Mouse (Mus musculus) limb, embryonic 11.5 days (tissue): ENCODE measurements at regions not wholly inside any gene's neighbourhood (a gene's known extent, or its start where the extent isn't known, plus 50 kb on each side); places are given as distances from the start of the nearest gene placed in this dataset.

Experiments used
- ATAC-seq: fragments of 200-750 bp; cut with Nextera tagmentation; 2 replicates; pipeline ENCODE4 v1.8.0; 2017; ENCODE audit warnings: low read depth; ENCODE audit not compliant: insufficient number of reproducible peaks, low FRiP score, low TSS enrichment
- DNase-seq: peaks from one replicate; pipeline ENCODE4 v3.0.0-alpha.2; 2015; ENCODE audit warnings: low spot score
- H3K27ac ChIP-seq: fragments of 300-500 bp; sonication (generic); replicated peaks from 2 replicates; pipeline ENCODE4 v1.5.1; 2014; ENCODE audit warnings: low read depth, mild to moderate bottlenecking, low read length
- H3K27me3 ChIP-seq: fragments of 300-500 bp; sonication (generic); 2 replicates; pipeline ENCODE4 v1.6.1; 2014; ENCODE audit warnings: mild to moderate bottlenecking, low read length, mixed read lengths; ENCODE audit not compliant: control insufficient read depth, insufficient read depth
- H3K36me3 ChIP-seq: fragments of 300-500 bp; sonication (generic); 2 replicates; pipeline ENCODE4 v1.6.1; 2014; ENCODE audit warnings: mild to moderate bottlenecking, low read length, moderate library complexity, mixed read lengths; ENCODE audit not compliant: control insufficient read depth, insufficient read depth
- H3K4me1 ChIP-seq: fragments of 300-500 bp; sonication (generic); 2 replicates; pipeline ENCODE4 v1.6.1; 2014; ENCODE audit warnings: low read length, mixed read lengths; ENCODE audit not compliant: control insufficient read depth, insufficient read depth
- H3K4me2 ChIP-seq: fragments of 300-500 bp; sonication (generic); 2 replicates; pipeline ENCODE4 v1.6.1; 2014; ENCODE audit warnings: low read depth, mild to moderate bottlenecking, moderate library complexity; ENCODE audit not compliant: severe bottlenecking
- H3K4me3 ChIP-seq: fragments of 300-500 bp; sonication (generic); 2 replicates; pipeline ENCODE4 v1.5.1; 2014; ENCODE audit warnings: low read depth, low read length
- H3K9ac ChIP-seq: fragments of 300-500 bp; sonication (generic); 2 replicates; pipeline ENCODE4 v1.6.1; 2014; ENCODE audit warnings: mild to moderate bottlenecking, low read length
- H3K9me3 ChIP-seq: fragments of 300-500 bp; sonication (generic); 2 replicates; pipeline ENCODE4 v1.6.1; 2016; ENCODE audit warnings: low read length; ENCODE audit not compliant: control insufficient read depth
- WGBS: fragments of 180-500 bp; shearing (Covaris S2); extraction: QIAGEN DNeasy Blood & Tissue Kit; methylation state at CpG from one replicate; pipeline ENCODE4 v1.1.7; 2014; 5-methylcytosine and 5-hydroxymethylcytosine counted together

DNA sequence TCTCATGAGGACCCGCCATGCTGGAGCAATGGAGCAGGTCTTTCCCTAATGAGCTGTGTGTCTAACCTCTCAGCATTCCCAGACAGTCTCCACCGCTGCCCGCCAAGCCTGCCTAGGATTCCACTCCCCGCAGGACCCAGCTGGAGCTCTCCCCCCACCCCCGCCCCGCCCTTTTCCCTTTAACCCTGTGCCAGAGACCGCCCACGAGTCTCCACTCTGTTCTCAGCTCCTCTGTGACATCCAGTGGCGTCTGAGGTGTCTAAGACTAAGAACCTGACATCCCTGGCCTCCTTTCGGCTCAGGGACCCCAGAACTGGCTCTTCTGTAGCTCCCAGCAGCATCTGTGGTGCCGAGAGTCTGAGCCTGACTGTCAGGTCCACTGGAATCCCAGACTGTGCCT is 50.9 kb upstream of the Tpp2 start:
- H3K27ac ChIP-seq = no peak overlapping the region
- no peaks in the 10 kb centered on the region for H3K27me3 ChIP-seq
- DNase-seq (no peak), ATAC-seq (no peak)
- no peak overlapping the region for H3K4me3 ChIP-seq
- WGBS = 38% methylated on average over 11 of the region's 11 CpGs
- no peaks in the 10 kb centered on the region for H3K9me3 ChIP-seq
- no peak overlapping the region for H3K4me2 ChIP-seq
- H3K36me3 ChIP-seq = no peaks in the 10 kb centered on the region
- no peaks in the 10 kb centered on the region for H3K4me1 ChIP-seq
- H3K9ac ChIP-seq = 0 out of 2 replicates have a peak overlapping the region, but pooled peaks have one; percentile 12

DNA sequence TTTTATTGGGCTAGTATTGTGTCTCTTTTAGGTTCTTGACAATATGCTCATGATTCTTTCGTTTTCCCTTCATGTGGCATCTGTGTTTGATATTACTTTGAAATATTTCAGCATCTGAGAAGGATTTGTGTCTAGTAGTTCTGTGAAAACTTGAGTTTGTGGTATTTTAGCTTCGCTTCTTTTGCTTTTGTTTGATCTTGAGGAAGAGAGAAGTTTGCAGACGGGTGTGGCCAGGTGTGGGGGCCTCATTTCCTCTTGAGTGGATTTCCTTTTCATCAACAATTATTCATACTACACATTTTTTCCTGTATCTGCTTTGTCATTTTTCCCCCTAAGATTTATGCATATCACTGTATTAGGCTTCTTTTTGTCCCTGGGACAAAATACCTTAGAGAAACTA is 52.8 kb upstream of the Uxs1 start:
- 72% methylated on average over 3 of the region's 3 CpGs for WGBS
- no peaks in the 10 kb centered on the region for H3K27me3 ChIP-seq

DNA sequence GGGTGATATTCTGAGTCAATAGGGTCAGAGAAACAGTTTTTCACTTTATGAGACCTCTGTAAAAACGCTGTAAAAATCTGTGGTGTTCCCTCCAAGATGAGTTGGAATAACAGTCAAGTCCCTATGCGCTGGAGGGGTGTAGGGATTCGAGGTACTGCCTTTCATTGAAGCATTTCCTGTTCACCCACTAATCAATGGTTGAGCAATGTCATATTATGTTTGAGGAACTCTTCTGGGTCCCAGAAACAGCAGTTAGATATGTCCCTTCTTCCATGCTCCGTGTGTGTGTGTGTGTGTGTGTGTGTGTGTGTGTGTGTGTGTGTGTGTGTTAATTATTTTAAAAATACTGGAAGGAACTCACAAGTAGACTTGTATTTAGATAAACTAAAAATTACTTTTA is 52.3 kb upstream of the Uxs1 start:
- H3K36me3 ChIP-seq = no peaks in the 10 kb centered on the region
- no peaks in the 10 kb centered on the region for H3K4me1 ChIP-seq
- no peaks in the 10 kb centered on the region for H3K9me3 ChIP-seq
- 81% methylated on average over 4 of the region's 4 CpGs for WGBS
- H3K27me3 ChIP-seq = no peaks in the 10 kb centered on the region
- no peak overlapping the region for H3K4me2 ChIP-seq
- no peak overlapping the region for H3K9ac ChIP-seq
- no peak overlapping the region for H3K4me3 ChIP-seq
- DNase-seq (peak; percentile 4), ATAC-seq (no peak)
- no peak overlapping the region for H3K27ac ChIP-seq

More for the DNA sequence above, 52.8 kb upstream of the Uxs1 start:
- no peak overlapping the region for H3K9ac ChIP-seq
- no peak overlapping the region for H3K4me2 ChIP-seq
- H3K4me1 ChIP-seq = no peaks in the 10 kb centered on the region
- ATAC-seq = no peak
- H3K27ac ChIP-seq = no peak overlapping the region
- H3K9me3 ChIP-seq = no peaks in the 10 kb centered on the region
- no peaks in the 10 kb centered on the region for H3K36me3 ChIP-seq
- no peak overlapping the region for H3K4me3 ChIP-seq
- no peak for DNase-seq

DNA sequence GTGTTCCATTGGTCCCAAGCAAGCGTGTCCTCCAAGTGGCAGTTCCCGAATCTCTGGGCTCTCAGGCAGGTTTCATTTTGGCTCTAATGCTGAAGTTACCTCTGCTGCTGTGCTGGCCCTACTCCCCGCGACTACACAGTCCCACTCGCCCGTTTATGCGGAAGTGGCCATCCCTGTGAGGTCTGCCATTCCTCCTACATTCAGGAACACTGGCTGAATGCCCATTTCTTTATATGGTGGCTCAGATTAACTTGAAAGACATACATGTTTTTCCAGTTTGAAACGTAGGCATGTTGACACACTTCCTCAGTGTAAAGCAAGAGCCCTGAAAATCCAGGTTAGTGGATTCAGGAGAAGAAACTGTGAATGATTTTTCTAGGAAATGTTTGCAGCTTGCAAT is 51.6 kb upstream of the Uxs1 start:
- DNase-seq = peak; percentile 16
- H3K4me3 ChIP-seq = no peak overlapping the region
- H3K9me3 ChIP-seq = no peaks in the 10 kb centered on the region
- H3K27me3 ChIP-seq = no peaks in the 10 kb centered on the region
- H3K4me1 ChIP-seq = no peaks in the 10 kb centered on the region
- no peaks in the 10 kb centered on the region for H3K36me3 ChIP-seq
- WGBS = 82% methylated on average over 8 of the region's 8 CpGs
- no peak overlapping the region for H3K9ac ChIP-seq
- no peak overlapping the region for H3K4me2 ChIP-seq
- no peak overlapping the region for H3K27ac ChIP-seq
- no peak for ATAC-seq

DNA sequence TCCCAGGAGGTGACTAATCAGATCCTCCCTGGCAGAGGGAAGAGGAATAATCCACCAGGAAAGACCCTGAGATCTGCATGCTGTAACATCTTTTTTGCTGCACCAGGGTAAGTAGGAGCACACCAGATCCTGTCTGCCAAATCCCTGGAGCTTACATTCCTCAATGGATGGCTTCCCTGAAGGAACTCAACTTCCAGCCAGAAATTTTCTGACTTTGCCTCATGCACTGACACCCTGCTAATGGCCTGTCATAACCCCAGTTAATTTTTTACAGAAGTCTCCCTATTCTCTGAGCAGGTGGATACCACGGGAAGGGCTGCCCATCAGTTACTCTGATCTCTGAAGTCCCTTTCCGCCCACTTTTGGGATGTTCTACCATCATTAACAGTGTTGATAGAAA is 50.6 kb upstream of the Uxs1 start:
- 82% methylated on average over 2 of the region's 2 CpGs for WGBS
- H3K27ac ChIP-seq = no peak overlapping the region
- H3K4me1 ChIP-seq = no peaks in the 10 kb centered on the region
- DNase-seq (no peak), ATAC-seq (no peak)
- H3K4me2 ChIP-seq = no peak overlapping the region
- H3K9ac ChIP-seq = no peak overlapping the region
- H3K36me3 ChIP-seq = no peaks in the 10 kb centered on the region
- H3K27me3 ChIP-seq = no peaks in the 10 kb centered on the region
- H3K9me3 ChIP-seq = no peaks in the 10 kb centered on the region
- H3K4me3 ChIP-seq = no peak overlapping the region

DNA sequence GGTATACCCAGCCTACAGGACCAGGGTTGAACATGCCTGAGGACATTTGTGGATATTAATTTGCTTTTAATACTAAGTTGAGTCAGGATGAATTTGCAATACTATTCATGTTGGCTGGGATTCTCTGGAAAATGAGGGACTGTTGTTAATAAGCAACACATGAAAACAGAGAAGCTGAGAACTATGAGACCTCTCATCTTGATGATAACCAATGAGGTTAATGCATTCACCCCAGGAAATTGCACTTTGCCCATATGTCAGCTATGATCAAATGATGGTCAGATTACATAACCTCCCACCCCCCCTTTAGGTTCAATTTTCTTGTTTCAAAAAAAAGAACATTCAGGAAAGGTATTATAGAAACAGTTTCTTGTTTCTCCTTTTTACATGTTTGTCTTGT is 50.1 kb upstream of the Uxs1 start:
- H3K36me3 ChIP-seq = no peaks in the 10 kb centered on the region
- H3K27me3 ChIP-seq = no peaks in the 10 kb centered on the region
- ATAC-seq (no peak), DNase-seq (no peak)
- H3K4me1 ChIP-seq = no peaks in the 10 kb centered on the region
- no peak overlapping the region for H3K9ac ChIP-seq
- H3K4me2 ChIP-seq = no peak overlapping the region
- H3K4me3 ChIP-seq = no peak overlapping the region
- H3K27ac ChIP-seq = no peak overlapping the region
- H3K9me3 ChIP-seq = no peaks in the 10 kb centered on the region
